Mouse (Mus musculus) heart, embryonic 15.5 days (tissue): ENCODE results near the gene Traf1. TPM values are rescaled to one million over a fixed set of nuclear protein-coding genes. Genes with fewer than 3 reads are reported as not detected.

Source experiments
- ATAC-seq: fragments of 200-750 bp; cut with Nextera tagmentation; replicated peaks from 2 replicates; pipeline ENCODE4 v1.8.0; 2017; ENCODE audit warnings: low read depth, moderate TSS enrichment; ENCODE audit not compliant: insufficient number of reproducible peaks, insufficient read depth, low FRiP score
- H3K27ac ChIP-seq: fragments of 300-500 bp; sonication (generic); 2 replicates; pipeline ENCODE4 v1.5.1; 2015; ENCODE audit warnings: mild to moderate bottlenecking, inconsistent platforms
- H3K27me3 ChIP-seq: fragments of 300-500 bp; sonication (generic); 2 replicates; pipeline ENCODE4 v1.6.1; 2015; ENCODE audit warnings: inconsistent platforms
- H3K36me3 ChIP-seq: fragments of 300-500 bp; sonication (generic); 2 replicates; pipeline ENCODE4 v1.6.1; 2015; ENCODE audit warnings: mild to moderate bottlenecking, inconsistent platforms
- H3K4me1 ChIP-seq: fragments of 300-500 bp; sonication (generic); replicated peaks from 2 replicates; pipeline ENCODE4 v1.6.1; 2015; ENCODE audit warnings: inconsistent platforms
- H3K4me2 ChIP-seq: fragments of 300-500 bp; sonication (generic); 2 replicates; pipeline ENCODE4 v1.6.1; 2015; ENCODE audit warnings: inconsistent platforms, mild to moderate bottlenecking, moderate library complexity
- H3K4me3 ChIP-seq: fragments of 300-500 bp; sonication (generic); 2 replicates; pipeline ENCODE4 v1.5.1; 2015; ENCODE audit warnings: mild to moderate bottlenecking, inconsistent platforms
- H3K9ac ChIP-seq: fragments of 300-500 bp; sonication (generic); 2 replicates; pipeline ENCODE4 v1.6.1; 2015; ENCODE audit warnings: mild to moderate bottlenecking, inconsistent platforms
- H3K9me3 ChIP-seq: fragments of 300-500 bp; sonication (generic); replicated peaks from 2 replicates; pipeline ENCODE4 v1.6.1; 2016; ENCODE audit warnings: inconsistent platforms
- WGBS: fragments of 180-500 bp; shearing (Covaris S2); methylation state at CpG from one replicate; pipeline ENCODE4 v1.1.7; 2015; ENCODE audit warnings: mixed read lengths; 5-methylcytosine and 5-hydroxymethylcytosine counted together
- polyA plus RNA-seq: library from polyadenylated mRNA; unstranded; fragments of >200 nt; fragmentation: Nextera tagmentation; extraction: Ambion mirVana; gene quantifications from 2 replicates; pipeline ENCODE4 v1.2.1, GENCODE M21; 2015

Gene Traf1
- 1.4 and 4.3 TPM in 2 replicates for polyA plus RNA-seq

DNA sequence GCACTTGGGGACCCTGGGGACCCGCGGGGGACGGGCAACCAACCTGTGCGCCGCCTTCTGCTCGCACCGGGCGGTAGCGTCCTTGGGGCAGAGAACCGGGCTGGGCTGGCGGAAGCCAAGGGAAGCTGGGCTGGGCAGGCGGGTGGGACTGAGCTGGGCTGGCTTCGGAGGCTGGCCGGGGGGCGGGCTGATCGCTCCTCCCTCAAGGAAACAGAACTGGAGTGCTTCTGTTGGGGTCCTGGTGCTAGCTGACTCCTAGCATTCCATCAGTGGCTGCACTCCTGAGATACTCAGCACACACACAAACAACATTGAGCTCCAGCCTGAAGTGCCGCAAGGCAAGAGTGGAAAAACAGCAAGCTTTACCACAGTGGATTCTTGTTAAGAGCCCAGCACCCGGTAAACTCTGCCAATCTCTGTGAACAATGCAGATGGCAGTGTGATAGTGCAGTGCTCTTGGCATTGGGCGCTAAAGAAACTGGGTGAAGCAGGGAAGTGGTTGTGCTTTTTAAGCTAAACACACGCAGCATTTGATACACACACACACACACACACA lies at the start of gene Traf1:
Traf1 (minus strand) TSS at position 292 of the 556 bp plus-strand sequence.
- Histone ChIP-seq H3K4me2 (peak within 1 kb of the TSS; percentile 60), H3K9ac (peak within 1 kb of the TSS; percentile 17), H3K4me3 (peak within 1 kb of the TSS; percentile 37), H3K4me1 (peaks cover 28% of the 10 kb centered on the region), H3K27ac (no peak within 1 kb of the TSS), H3K36me3 (no peaks in the 10 kb centered on the region), H3K9me3 (no peaks in the 10 kb centered on the region), H3K27me3 (peaks cover 4% of the 10 kb centered on the region; the same call in 1 of the 2 replicates)
- ATAC-seq = peak; percentile 56; the same call in 1 of the 2 replicates
- 7% methylated on average over 20 of the region's 20 CpGs for WGBS

DNA sequence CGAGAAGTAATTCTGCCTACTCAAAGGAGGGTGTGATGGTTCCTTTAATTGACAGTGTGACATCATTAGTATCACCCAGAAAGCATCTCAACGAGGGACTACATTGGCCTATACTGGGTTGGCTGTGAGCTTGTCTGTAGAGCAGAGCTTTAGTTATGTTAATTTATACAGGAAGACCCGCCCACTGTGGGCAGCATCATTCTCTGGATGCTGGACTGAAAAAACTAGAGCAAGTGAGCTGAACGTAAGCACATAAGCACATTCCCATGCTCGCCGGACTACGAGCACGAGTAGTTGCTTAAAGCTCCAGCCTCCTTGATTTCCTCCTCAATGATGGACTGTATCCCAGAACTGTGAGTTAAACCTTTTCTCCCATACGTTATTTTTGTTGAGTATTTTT lies 37.4 kb upstream of the Traf1 start:
- peaks cover 3% of the 10 kb centered on the region; the same call in 1 of the 2 replicates for H3K27me3 ChIP-seq
- H3K4me2 ChIP-seq = no peak overlapping the region
- WGBS = 76% methylated on average over 9 of the region's 9 CpGs
- H3K36me3 ChIP-seq = no peaks in the 10 kb centered on the region
- no peak for ATAC-seq
- no peak overlapping the region for H3K27ac ChIP-seq
- no peaks in the 10 kb centered on the region for H3K9me3 ChIP-seq
- no peak overlapping the region for H3K4me3 ChIP-seq
- H3K4me1 ChIP-seq = no peaks in the 10 kb centered on the region
- H3K9ac ChIP-seq = no peak overlapping the region

DNA sequence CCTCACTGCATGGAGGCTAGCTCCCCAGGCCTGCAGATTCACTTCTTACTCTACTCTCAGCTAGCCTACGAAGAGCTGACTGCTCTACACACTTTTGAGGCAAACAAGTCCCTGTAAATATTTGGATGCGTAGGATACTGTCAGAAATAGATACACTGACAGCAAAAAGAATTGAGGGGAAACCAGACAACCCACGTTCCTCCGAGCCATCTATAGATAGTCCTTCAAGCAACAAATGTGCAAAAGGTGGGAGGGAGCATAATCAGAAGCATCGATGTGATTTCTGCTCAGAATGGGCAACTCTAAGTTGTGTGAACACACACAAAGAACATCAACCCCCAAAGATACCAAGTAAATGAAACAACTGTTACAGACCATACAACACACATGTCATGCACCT lies 34.9 kb upstream of the Traf1 start:
- no peak for ATAC-seq
- Histone ChIP-seq H3K9ac (no peak overlapping the region), H3K27ac (no peak overlapping the region), H3K27me3 (peaks cover 9% of the 10 kb centered on the region), H3K4me1 (no peaks in the 10 kb centered on the region), H3K9me3 (no peaks in the 10 kb centered on the region), H3K4me3 (no peak overlapping the region), H3K4me2 (no peak overlapping the region), H3K36me3 (no peaks in the 10 kb centered on the region)
- WGBS = 82% methylated on average over 5 of the region's 5 CpGs

DNA sequence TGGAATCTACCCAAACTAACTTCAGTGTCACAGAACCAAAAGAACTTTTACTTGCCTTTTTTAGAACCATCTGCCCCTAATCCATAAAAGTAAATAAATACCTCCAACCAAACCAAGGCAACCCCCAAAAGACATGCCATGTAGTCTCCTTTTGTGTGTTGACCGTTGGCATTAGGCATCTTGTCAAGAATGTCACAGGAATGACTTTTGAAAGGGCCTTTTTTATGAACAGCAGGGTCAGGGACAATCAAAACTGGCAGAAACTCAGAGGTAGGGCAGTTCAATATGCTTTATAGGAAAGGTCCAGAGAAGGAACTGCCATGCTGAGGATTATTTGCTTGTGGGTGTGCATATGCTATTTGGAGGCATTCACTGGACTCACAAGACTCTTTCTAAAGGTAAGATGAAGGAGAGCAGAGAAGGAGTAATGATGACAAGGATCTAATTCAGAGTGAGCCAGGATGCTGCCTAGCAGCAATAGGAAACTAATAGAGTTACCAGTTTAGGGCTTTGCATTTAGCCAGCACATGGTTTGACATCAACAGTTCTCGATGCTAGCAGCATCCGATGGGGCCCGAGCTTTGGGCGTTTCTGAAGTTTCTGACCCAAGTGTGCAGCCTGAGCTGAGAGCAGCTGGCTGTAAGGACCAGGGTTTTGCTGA lies 32.3 kb upstream of the Traf1 start:
- H3K27me3 ChIP-seq = peaks cover 16% of the 10 kb centered on the region

DNA sequence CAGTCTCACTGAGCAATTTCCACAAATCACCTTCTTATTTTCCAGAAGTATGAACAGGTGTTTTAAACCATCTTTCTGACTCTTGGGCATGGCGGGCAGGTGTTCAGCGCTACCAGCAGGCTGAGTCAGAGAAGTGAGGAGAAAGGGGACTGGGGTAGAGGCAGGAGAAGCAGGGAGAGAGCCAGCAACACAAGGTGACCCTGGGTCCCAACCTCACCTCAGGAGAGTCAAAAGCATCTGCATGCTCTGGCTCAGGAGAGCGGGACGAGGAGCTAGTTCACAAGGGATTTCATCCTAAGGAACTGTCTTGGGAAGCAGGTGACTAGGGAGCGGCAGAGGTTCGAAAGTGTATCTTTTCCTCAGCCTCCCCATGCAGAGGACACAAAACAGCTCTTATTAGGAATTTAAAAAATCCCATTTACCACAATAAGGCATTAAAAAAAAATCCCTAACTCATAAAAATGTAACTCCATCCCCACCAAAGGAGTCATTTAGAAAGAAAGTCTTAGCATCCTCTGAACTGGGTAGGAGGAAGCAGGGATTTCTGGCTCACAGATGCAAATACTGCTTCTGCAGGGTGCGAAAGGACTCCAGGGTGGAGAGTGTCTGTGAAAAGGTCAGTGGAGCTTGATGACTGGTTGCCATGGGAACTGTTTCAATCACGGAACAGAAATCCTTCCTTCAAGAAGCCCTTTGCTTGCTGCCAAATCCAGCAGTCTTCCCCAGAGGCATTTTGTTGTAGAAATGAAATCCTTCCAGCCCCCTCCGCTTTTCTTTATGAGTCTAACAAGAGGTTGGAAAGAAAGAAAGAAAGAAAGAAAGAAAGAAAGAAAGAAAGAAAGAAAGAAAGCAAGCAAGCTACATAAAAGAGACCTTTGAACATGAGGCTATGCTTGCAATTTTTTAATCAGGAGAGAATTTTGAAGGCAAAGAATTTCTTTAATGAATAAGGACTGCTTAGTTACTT lies 31.4 kb upstream of the Traf1 start:
- Histone ChIP-seq H3K36me3 (no peaks in the 10 kb centered on the region), H3K4me1 (no peaks in the 10 kb centered on the region), H3K27ac (no peak overlapping the region), H3K4me3 (no peak overlapping the region), H3K9ac (no peak overlapping the region), H3K27me3 (peaks cover 16% of the 10 kb centered on the region), H3K9me3 (no peaks in the 10 kb centered on the region), H3K4me2 (no peak overlapping the region)
- WGBS = 28% methylated on average over 9 of the region's 9 CpGs
- no peak for ATAC-seq

More for the DNA sequence above, 32.3 kb upstream of the Traf1 start:
- Histone ChIP-seq H3K4me2 (no peak overlapping the region), H3K36me3 (no peaks in the 10 kb centered on the region), H3K4me3 (no peak overlapping the region), H3K4me1 (no peaks in the 10 kb centered on the region), H3K27ac (no peak overlapping the region), H3K9ac (no peak overlapping the region), H3K9me3 (no peaks in the 10 kb centered on the region)
- WGBS = 76% methylated on average over 5 of the region's 5 CpGs
- ATAC-seq = no peak

DNA sequence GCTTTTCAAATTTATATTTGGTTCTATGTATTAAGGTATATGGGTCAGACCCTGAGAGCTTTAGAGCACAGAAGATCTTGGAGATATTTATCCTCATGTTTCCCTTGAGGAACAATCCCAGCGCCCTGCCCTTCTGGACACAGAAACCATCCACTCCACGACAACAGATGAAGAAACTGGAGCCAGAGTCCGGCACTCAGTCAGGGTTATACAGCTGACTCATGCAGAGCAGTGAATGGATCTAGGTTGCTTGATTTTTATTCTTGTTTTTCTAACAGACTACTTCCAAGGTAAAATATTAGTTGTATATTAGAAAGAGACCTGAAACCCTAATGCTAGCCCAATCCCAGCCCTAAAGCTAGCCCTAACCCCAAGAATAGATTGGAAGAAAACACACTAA lies 30.4 kb upstream of the Traf1 start:
- no peak for ATAC-seq
- H3K27me3 ChIP-seq = peaks cover 16% of the 10 kb centered on the region

DNA sequence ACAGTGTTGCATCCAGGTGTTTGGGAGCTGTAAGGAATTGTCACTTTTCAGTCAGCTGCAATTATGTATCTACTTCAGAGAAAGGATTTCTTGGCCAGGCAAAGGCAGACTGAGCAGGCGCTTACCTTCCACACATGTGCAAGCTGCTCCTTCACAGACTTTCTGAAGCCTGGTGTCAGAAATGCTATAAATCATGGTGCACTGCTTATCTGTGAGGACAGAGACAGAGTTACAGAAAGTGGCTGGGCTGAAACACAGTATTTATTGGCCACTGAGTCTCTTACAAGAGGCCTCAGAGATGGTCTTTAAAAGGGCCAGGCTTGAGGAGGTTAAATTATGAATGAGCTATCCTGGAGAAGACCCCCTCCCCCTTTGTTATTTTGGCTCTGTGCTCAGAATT lies 28.2 kb upstream of the Traf1 start:
- Histone ChIP-seq H3K4me2 (no peak overlapping the region), H3K27me3 (peaks cover 16% of the 10 kb centered on the region), H3K36me3 (no peaks in the 10 kb centered on the region), H3K9ac (no peak overlapping the region), H3K4me3 (no peak overlapping the region), H3K4me1 (no peaks in the 10 kb centered on the region), H3K9me3 (no peaks in the 10 kb centered on the region), H3K27ac (no peak overlapping the region)
- WGBS = 67% methylated on average over 1 of the region's 1 CpGs
- ATAC-seq = no peak

More for the DNA sequence above, 30.4 kb upstream of the Traf1 start:
- Histone ChIP-seq H3K9me3 (no peaks in the 10 kb centered on the region), H3K4me1 (no peaks in the 10 kb centered on the region), H3K36me3 (no peaks in the 10 kb centered on the region), H3K4me3 (no peak overlapping the region), H3K4me2 (no peak overlapping the region), H3K27ac (no peak overlapping the region), H3K9ac (no peak overlapping the region)
- WGBS = 76% methylated on average over 3 of the region's 3 CpGs

DNA sequence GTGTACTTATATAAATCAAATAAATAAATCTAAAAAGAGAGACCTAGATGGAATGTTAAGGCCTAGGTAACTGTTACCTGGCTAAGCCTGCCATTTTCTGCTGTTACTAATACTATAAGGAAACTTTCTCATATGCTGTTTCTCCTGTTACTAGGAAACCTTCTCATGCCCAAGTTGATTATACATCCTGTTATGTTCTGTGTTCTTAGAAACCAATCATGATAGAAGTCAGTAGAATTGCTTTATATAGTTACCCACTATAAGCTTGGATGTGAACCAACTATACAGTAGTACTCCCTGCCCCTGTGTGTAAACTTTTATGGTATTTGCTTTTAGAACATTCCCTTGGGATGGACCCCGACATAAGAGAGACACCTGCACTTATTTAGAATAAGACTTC lies 26.0 kb upstream of the Traf1 start:
- Histone ChIP-seq H3K4me1 (peaks cover 7% of the 10 kb centered on the region), H3K27me3 (peaks cover 9% of the 10 kb centered on the region; the same call in 1 of the 2 replicates), H3K36me3 (no peaks in the 10 kb centered on the region), H3K4me3 (no peak overlapping the region), H3K9ac (no peak overlapping the region), H3K9me3 (no peaks in the 10 kb centered on the region), H3K4me2 (no peak overlapping the region), H3K27ac (no peak overlapping the region)
- 73% methylated on average over 1 of the region's 1 CpGs for WGBS
- ATAC-seq = no peak

DNA sequence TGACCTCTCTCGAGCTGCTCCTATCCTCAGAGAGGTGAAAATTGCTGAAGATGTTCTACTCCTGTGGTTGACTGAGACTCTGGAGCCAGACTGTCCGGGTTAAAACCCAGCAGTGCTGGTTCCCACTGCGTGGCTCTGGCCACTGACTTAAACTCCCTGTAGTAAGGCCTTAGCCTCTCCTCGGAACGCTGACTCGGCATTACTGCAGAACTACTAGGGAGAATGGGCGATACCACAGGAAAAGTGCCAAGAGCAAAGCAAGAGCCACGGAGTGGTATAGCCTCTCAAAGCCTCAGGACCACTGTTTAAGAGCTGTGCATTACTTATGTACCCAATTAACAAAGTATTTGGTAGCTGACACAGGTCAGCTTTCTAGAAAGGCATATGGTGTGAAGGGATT lies 23.3 kb upstream of the Traf1 start:
- H3K27me3 ChIP-seq = no peaks in the 10 kb centered on the region
- peaks cover 18% of the 10 kb centered on the region for H3K4me1 ChIP-seq
- no peak for ATAC-seq
- no peak overlapping the region for H3K4me2 ChIP-seq
- no peaks in the 10 kb centered on the region for H3K36me3 ChIP-seq
- 75% methylated on average over 8 of the region's 8 CpGs for WGBS
- no peak overlapping the region for H3K9ac ChIP-seq
- H3K27ac ChIP-seq = no peak overlapping the region
- no peak overlapping the region for H3K4me3 ChIP-seq
- no peaks in the 10 kb centered on the region for H3K9me3 ChIP-seq

DNA sequence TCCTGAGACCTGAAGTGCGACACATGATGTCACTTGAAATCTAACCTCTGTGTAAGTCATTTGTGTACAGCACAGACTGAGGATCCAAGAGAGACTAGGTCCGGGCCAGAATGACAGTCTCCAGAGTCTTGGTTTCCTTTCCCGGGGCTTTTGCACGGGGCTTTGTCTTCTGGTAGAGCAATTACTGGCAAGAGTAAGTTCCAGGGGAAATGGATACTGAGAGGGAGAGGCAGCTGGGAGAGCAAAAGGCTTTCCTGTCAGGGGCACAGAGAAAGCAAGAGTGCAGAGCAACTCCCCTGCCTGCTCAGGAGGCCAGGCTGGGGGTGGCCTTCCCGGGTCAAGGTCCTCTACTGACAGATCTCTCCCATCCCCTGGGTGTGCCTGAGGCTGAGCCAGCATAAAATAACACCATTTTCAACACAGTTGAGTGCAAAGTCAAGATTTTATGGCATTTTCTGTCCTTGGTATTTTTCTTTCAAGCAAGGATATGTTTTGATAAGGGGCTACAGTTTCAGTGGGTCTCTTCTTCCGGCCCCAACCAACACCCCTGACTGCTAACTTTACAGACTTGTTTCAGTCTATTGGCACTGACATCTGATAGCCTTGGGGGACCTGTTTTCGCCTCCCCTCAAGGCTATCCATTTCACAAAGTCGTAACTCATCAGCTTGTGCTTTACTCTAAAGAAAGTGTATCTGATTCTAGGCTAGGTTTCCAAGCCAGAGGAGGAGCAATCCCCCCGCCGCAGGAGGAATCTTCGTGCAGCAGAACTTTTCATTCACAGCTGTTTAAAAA lies 21.5 kb upstream of the Traf1 start:
- H3K9me3 ChIP-seq = no peaks in the 10 kb centered on the region
- H3K27ac ChIP-seq = 0 out of 2 replicates have a peak overlapping the region, but pooled peaks have one; percentile 35
- ATAC-seq = peak; percentile 31; the same call in 1 of the 2 replicates
- 52% methylated on average over 11 of the region's 11 CpGs for WGBS
- peaks cover 18% of the 10 kb centered on the region for H3K4me1 ChIP-seq
- H3K4me2 ChIP-seq = no peak overlapping the region
- H3K27me3 ChIP-seq = no peaks in the 10 kb centered on the region
- no peak overlapping the region for H3K9ac ChIP-seq
- H3K4me3 ChIP-seq = no peak overlapping the region
- no peaks in the 10 kb centered on the region for H3K36me3 ChIP-seq
